Mouse (Mus musculus) adrenal gland, postnatal 25 days (tissue): ENCODE measurements around the gene Rgmb. TPM values are rescaled to one million over a fixed set of nuclear protein-coding genes. Genes with fewer than 3 reads are reported as not detected.

Source experiments
- DNase-seq: peaks from one replicate; pipeline ENCODE4 v3.0.0; 2021; ENCODE audit warnings: mixed read lengths
- long read RNA-seq: library from polyadenylated mRNA; stranded (forward); transcript quantifications from one replicate; pipeline ENCODE4 v2.0.0, GENCODE M21; 2021
- total RNA-seq: library from RNA; stranded (reverse); gene quantifications from 2 replicates; pipeline ENCODE4 v1.2.3, GENCODE M21; 2021

Rgmb gene
- total RNA-seq, result 12.5 and 18.1 TPM in 2 replicates
- long read RNA-seq, full-length matches to known transcripts, result 10 of 16 reads
- long read RNA-seq, partial matches to known transcripts, result 4 of 16 reads
- long read RNA-seq, other reads (novel, unspliced or antisense), result 2 of 16 reads

DNA sequence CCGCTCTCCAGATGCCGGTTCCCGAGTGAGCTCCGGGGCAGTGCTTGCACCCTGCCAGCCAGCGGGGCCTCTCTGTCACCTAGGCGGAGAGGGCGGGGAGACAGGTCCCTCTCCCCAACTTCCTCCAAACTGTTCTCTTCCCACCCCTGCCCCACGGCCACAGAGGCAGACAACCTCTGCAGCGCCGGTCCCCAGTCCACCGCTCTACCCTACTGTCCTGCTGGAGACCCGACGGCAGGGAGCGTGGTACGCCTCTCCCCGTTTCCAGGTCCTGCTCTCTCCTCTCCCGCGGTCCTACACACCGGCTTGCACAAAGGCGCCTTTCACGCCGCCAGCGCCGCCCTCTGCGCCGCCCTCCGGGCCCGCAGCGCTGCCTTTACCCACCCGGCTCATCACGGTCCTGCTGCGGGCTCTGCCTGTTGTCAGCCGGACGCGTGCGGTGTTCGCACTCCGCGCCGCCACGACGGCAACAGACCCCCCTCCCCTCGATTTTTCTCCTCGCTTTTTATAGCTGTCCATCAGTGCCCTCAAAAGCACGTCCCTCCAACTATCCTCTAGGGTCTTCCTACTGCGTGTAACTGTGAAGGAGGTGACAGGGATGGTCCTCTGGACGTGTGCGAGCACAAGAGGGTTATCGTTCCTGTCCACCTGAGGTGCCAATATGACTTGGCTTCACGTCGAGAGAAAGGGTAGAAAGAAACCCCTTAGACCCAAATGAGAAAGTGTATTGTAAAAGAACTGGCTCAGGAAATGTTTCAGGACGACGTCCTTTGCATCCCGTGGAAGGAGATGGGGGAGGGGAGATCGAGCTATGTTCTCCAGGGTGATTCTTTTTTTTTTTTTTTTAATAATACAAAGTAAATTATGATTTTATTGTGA, at the start of gene Rgmb:
TSS of gene Rgmb (minus strand) at position 274 of the 879 bp plus-strand sequence.
- DNase-seq, result peak; percentile 26

DNA sequence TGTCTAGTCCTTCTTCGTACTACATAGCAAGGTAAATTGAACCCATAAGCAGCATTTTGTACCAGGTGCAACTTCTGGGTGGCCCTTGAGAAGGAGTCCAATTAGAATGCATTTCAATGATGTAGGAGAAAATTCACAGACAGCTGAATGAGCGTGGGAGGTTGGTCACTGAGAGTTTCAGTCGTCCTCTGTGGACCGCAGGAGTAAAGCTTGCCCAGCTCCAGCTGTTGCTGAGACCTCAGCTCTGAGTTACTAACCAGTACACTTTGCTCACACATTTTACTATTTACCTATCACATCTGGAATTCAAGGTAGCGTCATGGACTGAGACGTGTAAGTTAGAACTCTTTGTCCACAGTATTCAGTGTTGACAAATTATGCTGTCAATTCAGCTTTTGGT, 43.9 kb upstream of the Rgmb start:
- DNase-seq, result no peak

DNA sequence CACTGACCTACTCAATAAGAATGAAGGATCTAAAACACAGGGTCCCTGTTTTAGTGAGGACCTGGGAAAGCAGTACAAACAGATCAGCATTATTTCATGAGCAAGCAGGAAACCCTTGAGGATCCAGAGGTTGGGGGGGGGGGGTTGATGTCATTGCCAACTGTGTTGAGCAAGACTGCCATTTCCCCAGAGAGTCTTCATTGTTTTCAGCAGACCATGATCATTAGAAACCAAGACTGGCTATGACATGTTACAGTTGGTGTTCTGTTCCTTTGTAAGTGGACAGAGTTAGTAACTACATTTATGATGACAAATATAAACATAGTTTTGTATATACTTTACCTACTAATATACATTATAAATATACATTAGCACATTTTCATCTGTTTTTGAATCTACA, 41.3 kb upstream of the Rgmb start:
- DNase-seq, result no peak

DNA sequence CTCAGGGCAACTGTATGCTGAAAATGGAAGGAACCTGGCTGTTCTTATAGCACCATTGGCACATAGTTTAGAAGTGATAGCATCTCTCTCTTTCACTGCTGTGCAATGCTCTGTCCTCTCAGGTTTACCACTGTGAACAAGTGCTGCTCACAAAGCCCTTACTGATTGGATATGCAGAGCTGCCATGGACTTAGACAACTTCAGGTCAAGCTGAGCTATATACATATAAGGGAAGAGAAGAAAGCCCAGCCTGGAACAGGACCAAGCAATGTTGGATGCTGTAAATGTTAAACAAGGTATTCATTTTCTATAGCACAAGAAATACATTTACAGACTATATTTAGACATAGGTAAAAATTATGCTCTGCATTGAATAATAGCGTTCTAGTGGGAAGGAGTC, 34.4 kb upstream of the Rgmb start:
- DNase-seq, result no peak

GRCm38 (mm10) chr17:15862355-15862754, 31.5 kb upstream of the Rgmb start:
- no peak for DNase-seq

- no peak for DNase-seq
These were observed 22.3 kb upstream of the Rgmb start for GRCm38 (mm10) chr17:15853121-15853520.

DNA sequence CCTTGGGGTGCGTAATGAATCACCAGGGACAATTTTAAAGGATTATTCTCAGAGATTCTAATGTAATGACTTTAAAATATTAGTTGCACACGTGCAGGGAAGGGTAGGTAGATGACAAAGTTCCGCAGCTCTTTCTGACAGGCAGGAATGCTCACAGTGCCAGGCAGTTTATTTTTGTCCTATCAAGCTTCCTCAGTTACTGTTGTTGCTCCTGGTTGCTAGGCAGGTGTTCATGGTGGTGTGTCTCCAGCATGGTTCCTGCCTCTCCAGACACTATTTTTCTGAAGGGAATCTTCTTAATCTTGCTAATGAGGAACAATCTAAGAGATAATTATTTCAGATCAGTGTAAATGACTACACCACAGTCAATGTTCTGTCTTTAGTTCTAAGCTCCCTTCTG, 19.7 kb upstream of the Rgmb start:
- DNase-seq, result no peak

GRCm38 (mm10) chr17:15841425-15841824, 10.6 kb upstream of the Rgmb start:
- no peak for DNase-seq

DNA sequence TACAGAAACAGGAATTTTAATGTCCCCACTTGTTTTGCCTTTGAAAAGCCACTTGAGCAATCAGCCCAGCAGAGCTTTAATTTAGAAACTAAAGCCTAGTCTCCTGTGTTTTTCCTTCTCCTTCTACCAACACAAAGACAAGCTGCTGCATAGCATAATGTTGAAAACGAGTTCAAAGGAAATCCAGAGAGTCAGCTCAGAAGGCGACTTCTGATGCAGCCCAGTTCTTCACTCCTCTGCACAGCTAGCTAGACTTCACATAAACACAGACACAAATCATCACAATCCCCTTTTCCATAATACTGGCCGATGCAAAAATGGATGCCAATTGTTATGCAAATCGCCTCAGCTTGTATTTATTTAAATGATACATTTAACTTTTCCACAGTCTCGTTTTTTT, 1.6 kb upstream of the Rgmb start:
- DNase-seq, result no peak

GRCm38 (mm10) chr17:15831810-15832209, 971 bp upstream of the Rgmb start:
- DNase-seq, result no peak

DNA sequence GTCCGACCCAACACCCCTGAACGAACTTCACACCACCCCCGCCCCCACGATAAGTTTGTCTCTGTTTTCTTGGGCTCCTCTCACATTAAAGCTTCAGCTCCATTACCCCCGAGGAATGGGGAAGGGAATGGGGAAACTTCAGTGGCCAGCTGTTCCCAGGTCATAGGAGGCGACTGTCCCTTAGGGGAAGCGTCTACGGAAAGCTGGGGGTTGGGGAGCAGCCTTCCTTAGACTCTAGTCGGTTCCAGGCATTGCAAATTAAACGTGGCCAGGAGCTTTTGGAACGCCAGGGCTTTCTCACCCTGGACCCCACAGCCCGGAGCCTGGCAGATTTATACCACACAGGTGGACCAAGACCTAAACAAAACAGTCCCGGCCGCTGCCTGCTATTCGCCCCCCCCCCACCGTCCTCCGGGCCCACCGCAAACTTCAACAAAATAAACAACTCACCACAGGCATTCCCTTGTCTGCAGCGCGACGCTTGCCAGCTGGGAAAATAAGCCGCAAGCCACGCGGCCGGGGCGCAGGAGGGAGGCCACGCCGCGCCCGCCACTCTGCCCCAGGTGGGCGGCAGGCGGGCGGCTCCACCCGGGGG, 571 bp downstream of the Rgmb start:
- no peak for DNase-seq

GRCm38 (mm10) chr17:15829198-15830170, 1.4 kb downstream of the Rgmb start:
- no peak for DNase-seq

DNA sequence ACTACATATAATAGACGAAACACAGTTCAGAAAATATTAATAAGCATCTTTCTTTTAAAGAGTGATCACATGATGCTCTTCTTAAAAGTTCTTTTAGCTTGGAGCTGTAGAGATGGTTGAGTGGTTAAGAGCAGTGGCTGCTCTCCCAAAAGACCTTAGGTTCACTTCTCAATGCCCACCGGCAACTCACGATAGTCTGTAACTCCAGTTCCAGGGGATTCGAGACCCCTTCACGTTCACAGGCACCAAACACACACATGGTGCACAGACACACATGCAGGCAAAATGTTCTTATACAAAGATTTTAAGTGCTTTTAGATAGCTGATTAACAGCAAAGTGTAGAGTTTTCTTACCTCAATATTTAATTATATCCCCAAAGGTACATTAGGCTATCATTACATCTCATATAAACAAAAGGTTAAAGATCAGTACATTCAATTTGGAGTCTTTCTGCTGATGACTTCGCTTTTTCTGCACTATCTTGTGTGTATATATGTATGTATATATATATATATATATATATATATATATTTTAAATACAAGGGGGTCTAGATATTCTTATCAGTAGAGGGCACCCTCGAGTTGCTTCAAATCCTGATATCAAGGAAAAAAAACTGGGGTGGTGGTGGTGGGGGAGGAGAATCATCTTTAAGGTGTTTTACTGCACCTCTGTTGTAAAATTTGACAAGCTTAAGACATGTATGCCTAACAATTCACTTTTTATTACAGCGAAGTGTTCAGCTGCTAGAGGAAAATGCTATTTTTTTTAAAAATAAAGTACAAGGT, 2.5 kb downstream of the Rgmb start:
- no peak for DNase-seq

- DNase-seq, result no peak
These were observed 3.9 kb downstream of the Rgmb start for GRCm38 (mm10) chr17:15826928-15827327.

- peak; percentile 100 for DNase-seq
These were observed 4.4 kb downstream of the Rgmb start for GRCm38 (mm10) chr17:15826444-15826909.

GRCm38 (mm10) chr17:15825481-15826396, 5.1 kb downstream of the Rgmb start:
- peak; percentile 62 for DNase-seq

GRCm38 (mm10) chr17:15824854-15825253, 6.0 kb downstream of the Rgmb start:
- DNase-seq, result no peak

DNA sequence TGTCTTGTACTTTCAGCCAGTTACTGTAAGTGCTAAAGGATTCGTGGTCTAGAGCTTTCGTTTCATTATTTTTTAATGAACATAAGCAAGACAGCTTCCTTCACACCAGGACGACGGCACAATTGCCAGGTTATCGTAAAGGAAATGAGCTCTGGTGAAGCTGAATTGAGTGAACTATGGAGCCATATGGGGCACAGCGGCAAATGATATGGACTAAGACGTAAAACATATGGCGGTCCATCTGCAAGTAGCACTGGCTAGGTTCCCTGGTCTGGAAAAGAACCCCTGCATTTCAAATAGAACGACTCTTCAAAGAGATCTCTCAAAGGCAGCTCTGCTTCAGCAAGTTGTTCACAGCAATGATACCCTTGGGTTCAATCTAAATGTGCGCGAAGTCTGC, 6.5 kb downstream of the Rgmb start:
- no peak for DNase-seq

DNA sequence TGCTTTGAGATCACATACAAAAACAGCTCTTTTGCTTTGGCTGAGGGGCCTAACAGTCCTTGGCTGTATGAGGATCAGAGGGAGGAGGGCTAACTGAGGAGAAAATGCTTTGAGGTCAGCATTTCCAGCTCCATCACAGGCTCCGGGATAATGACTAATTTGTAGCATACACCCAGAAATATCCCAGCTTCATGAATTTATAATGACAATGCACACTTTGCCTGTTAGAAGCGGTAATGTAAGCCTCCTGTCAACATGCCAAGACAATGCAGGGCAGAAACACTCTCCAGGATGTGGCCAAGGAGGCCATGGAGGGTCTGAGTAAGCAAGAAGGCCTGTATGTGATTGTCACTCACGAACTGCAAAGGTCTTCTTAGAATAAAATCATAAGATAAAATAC, 7.0 kb downstream of the Rgmb start:
- no peak for DNase-seq

DNA sequence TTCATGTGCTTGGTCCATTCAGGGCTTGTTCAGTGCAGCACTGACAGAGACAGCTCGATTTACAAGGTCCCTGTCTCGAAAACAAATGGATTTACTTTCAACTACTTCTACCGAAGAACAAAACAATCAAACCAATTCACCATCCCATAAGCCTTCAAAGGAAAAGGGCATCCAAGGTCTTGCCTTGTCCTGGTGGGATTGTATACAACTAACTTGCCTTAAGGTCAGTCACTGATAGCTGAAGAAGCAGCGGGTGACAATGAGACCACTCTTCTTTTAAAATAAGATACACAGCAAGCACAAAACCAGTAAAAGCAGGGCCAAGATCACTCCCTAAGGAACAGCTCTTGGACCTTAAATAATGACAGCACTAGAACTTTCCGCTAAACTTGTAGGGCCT, 7.6 kb downstream of the Rgmb start:
- no peak for DNase-seq
